Comparison of ENCODE assay signal across 26 mouse cellular contexts in the genomic region with DNA sequence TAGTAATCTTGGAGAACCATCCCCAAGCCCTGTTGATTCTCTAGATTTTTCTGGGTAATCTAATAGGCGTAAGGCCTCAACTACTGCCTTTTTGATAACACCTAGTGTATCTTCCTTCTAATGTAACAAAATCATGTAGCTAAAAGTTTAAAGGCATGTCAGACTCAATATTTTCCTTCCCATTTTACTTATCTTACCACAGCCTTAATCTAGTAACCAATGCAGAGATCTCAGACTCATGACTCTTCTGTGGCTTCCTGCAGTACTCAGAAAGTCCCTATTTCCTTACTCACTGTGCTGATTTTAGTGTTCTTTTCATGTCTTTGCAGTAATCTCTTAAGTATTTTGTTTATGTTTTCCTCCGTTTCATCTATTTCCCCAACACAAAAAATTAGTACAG.
"Had no signal": no experiment of that assay in that cellular context is flagged by ENCODE, and none has a peak within 500 bp of the region (broad histone marks: within the 10 kb centered on the region; RNA-seq: fewer than 3 reads in every experiment).

No protein-coding gene starts in this region.

- H3K27ac ChIP-seq: embryonic facial prominence, embryonic 10.5 days; embryonic facial prominence, embryonic 12.5 days; embryonic facial prominence, embryonic 13.5 days; embryonic facial prominence, embryonic 15.5 days; forebrain, embryonic 10.5 days; forebrain, embryonic 12.5 days; forebrain, embryonic 13.5 days; forebrain, embryonic 15.5 days; gastrocnemius, adult 2 months; heart, adult 2 months had no signal

- H3K9ac ChIP-seq: embryonic facial prominence, embryonic 12.5 days; embryonic facial prominence, embryonic 13.5 days; embryonic facial prominence, embryonic 15.5 days; forebrain, embryonic 12.5 days; forebrain, embryonic 13.5 days; forebrain, embryonic 15.5 days; forebrain, postnatal 0 days had no signal

- ATAC-seq: forebrain, embryonic 13.5 days; forebrain, embryonic 14.5 days; forebrain, embryonic 15.5 days; forebrain, embryonic 16.5 days; forebrain, postnatal 0 days had no signal

- H3K4me1 ChIP-seq: embryonic facial prominence, embryonic 10.5 days; embryonic facial prominence, embryonic 12.5 days; embryonic facial prominence, embryonic 13.5 days; embryonic facial prominence, embryonic 15.5 days; forebrain, embryonic 10.5 days; forebrain, embryonic 12.5 days; forebrain, embryonic 13.5 days; forebrain, embryonic 15.5 days had no signal

- H3K9me3 ChIP-seq: embryonic facial prominence, embryonic 10.5 days; embryonic facial prominence, embryonic 12.5 days; embryonic facial prominence, embryonic 13.5 days; embryonic facial prominence, embryonic 15.5 days; forebrain, embryonic 10.5 days; forebrain, embryonic 12.5 days; forebrain, embryonic 13.5 days; forebrain, embryonic 15.5 days had no signal

- H3K4me3 ChIP-seq: embryonic facial prominence, embryonic 10.5 days; embryonic facial prominence, embryonic 12.5 days; embryonic facial prominence, embryonic 13.5 days; embryonic facial prominence, embryonic 15.5 days; erythroblast, embryonic 14.5 days; forebrain, embryonic 10.5 days; forebrain, embryonic 12.5 days; forebrain, embryonic 13.5 days; forebrain, embryonic 15.5 days; gastrocnemius, adult 2 months; heart, adult 2 months had no signal

- DNase-seq: cerebellum, adult 9-10 months; cerebellum, adult 9-11 months; cerebellum, postnatal 10 days; cerebellum, postnatal 14 days; cerebellum, postnatal 25 days; cerebellum, postnatal 36 days; embryo, embryonic 11 days; forebrain, postnatal 0 days; gastrocnemius, adult 2 months; gastrocnemius, postnatal 10 days; gastrocnemius, postnatal 14 days; gastrocnemius, postnatal 25 days; gastrocnemius, postnatal 36 days; heart, adult 18-20 months; heart, adult 2 months had no signal

- H3K27me3 ChIP-seq: embryonic facial prominence, embryonic 12.5 days; embryonic facial prominence, embryonic 13.5 days; embryonic facial prominence, embryonic 15.5 days; forebrain, embryonic 12.5 days; forebrain, embryonic 13.5 days; forebrain, embryonic 15.5 days had no signal
